Mouse (Mus musculus) kidney, embryonic 15.5 days (tissue): ENCODE measurements around the gene Ddx31. TPM values are rescaled to one million over a fixed set of nuclear protein-coding genes. Genes with fewer than 3 reads are reported as not detected.
A peak's percentile ranks its signal among the peaks of the same experiment; 100 is the strongest.

Source experiments
- ATAC-seq: fragments of 200-750 bp; cut with Nextera tagmentation; replicated peaks from 2 replicates; pipeline ENCODE4 v1.8.0; 2017; ENCODE audit warnings: moderate TSS enrichment; ENCODE audit not compliant: low FRiP score
- H3K27ac ChIP-seq: fragments of 300-500 bp; sonication (generic); 2 replicates; pipeline ENCODE4 v1.5.1; 2015; ENCODE audit warnings: mild to moderate bottlenecking, inconsistent platforms
- H3K27me3 ChIP-seq: fragments of 300-500 bp; sonication (generic); 2 replicates; pipeline ENCODE4 v1.6.1; 2015; ENCODE audit warnings: inconsistent platforms
- H3K36me3 ChIP-seq: fragments of 300-500 bp; sonication (generic); 2 replicates; pipeline ENCODE4 v1.6.1; 2015; ENCODE audit warnings: inconsistent platforms
- H3K4me1 ChIP-seq: fragments of 300-500 bp; sonication (generic); 2 replicates; pipeline ENCODE4 v1.6.1; 2015; ENCODE audit warnings: inconsistent platforms
- H3K4me2 ChIP-seq: fragments of 300-500 bp; sonication (generic); 2 replicates; pipeline ENCODE4 v1.6.1; 2015; ENCODE audit warnings: moderate library complexity, mild to moderate bottlenecking, inconsistent platforms
- H3K4me3 ChIP-seq: fragments of 300-500 bp; sonication (generic); replicated peaks from 2 replicates; pipeline ENCODE4 v1.5.1; 2015; ENCODE audit warnings: mild to moderate bottlenecking, inconsistent platforms
- H3K9ac ChIP-seq: fragments of 300-500 bp; sonication (generic); 2 replicates; pipeline ENCODE4 v1.6.1; 2015; ENCODE audit warnings: mild to moderate bottlenecking, inconsistent platforms
- H3K9me3 ChIP-seq: fragments of 300-500 bp; sonication (generic); replicated peaks from 2 replicates; pipeline ENCODE4 v1.6.1; 2016; ENCODE audit warnings: inconsistent platforms
- WGBS: fragments of 180-500 bp; shearing (Covaris S2); methylation state at CpG from one replicate; pipeline ENCODE4 v1.1.7; 2015; ENCODE audit warnings: mixed read lengths; 5-methylcytosine and 5-hydroxymethylcytosine counted together
- polyA plus RNA-seq: library from polyadenylated mRNA; unstranded; fragments of >200 nt; fragmentation: Nextera tagmentation; extraction: Ambion mirVana; gene quantifications from 2 replicates; pipeline ENCODE4 v1.2.1, GENCODE M21; 2015

Gene Ddx31
- polyA plus RNA-seq, 1 experiment from 2014 or later: 15.6 TPM

GRCm38 (mm10) chr2:28829265-28829664 is 10.9 kb upstream of the Ddx31 start:
- no peaks in the 10 kb centered on the region for H3K9me3 ChIP-seq
- H3K4me3 ChIP-seq: no peak overlapping the region
- H3K9ac ChIP-seq: no peak overlapping the region
- no peaks in the 10 kb centered on the region for H3K27me3 ChIP-seq
- H3K36me3 ChIP-seq: peaks cover 99% of the 10 kb centered on the region
- no peak overlapping the region for H3K4me2 ChIP-seq
- 41% methylated on average over 4 of the region's 4 CpGs for WGBS
- no peak overlapping the region for H3K27ac ChIP-seq
- ATAC-seq: no peak
- no peaks in the 10 kb centered on the region for H3K4me1 ChIP-seq

- H3K27ac ChIP-seq: peak overlapping the region; percentile 82
- no peak; the same call in 1 of the 2 replicates for ATAC-seq
- peaks cover 30% of the 10 kb centered on the region for H3K4me1 ChIP-seq
- H3K9me3 ChIP-seq: no peaks in the 10 kb centered on the region
- no peaks in the 10 kb centered on the region for H3K27me3 ChIP-seq
- H3K4me2 ChIP-seq: peak overlapping the region; percentile 4; the same call in 1 of the 2 replicates
- H3K9ac ChIP-seq: no peak overlapping the region
- H3K4me3 ChIP-seq: no peak overlapping the region
- WGBS: 41% methylated on average over 3 of the region's 3 CpGs
- peaks cover 40% of the 10 kb centered on the region for H3K36me3 ChIP-seq
Measured at GRCm38 (mm10) chr2:28836181-28836940, 3.8 kb upstream of the Ddx31 start.

DNA sequence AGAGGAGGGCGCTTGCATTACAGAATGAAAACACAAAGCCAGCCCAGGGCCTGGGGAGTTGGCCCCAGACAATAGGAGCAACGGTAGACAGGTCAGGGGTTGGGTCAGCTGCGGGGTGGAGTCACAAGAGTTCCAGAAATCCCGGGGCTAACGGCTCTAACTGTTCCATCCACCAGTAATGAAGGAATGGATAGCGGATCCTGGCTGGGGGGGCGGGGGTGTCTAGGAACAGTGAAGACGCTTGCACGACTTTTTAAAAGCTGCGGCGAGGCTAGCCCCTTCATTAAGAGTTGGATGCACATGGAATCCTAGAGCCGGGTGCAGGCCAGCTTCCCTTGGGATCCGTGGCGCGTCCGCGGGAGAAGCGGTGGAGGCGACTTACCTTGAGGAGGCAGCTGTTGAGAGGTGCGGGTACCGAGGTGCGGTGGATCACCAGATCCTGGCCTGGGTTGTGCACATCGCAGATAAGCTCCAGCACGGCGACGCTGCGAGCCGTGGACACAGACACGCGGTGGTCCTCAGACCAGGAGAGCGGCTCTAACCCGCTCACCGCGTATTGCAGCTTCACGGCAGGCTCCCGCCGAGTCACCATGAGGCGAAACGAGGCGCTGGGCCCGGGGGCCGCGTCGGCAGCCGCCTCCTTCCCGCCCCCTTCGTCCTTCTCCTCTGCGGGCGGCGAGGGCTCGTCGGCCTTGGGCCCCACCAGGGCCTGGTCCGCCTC is 545 bp upstream of the Ddx31 start:
- peaks cover 10% of the 10 kb centered on the region for H3K36me3 ChIP-seq

GRCm38 (mm10) chr2:28842042-28842441 is 1.8 kb downstream of the Ddx31 start:
- WGBS: 72% methylated on average over 3 of the region's 3 CpGs
- no peaks in the 10 kb centered on the region for H3K27me3 ChIP-seq
- H3K27ac ChIP-seq: no peak overlapping the region
- H3K9me3 ChIP-seq: no peaks in the 10 kb centered on the region
- no peak overlapping the region for H3K9ac ChIP-seq
- peak overlapping the region; percentile 100; the same call in 1 of the 2 replicates for H3K4me3 ChIP-seq
- peaks cover 27% of the 10 kb centered on the region for H3K36me3 ChIP-seq
- peaks cover 31% of the 10 kb centered on the region for H3K4me1 ChIP-seq
- peak overlapping the region; percentile 76 for H3K4me2 ChIP-seq
- no peak for ATAC-seq

More for the DNA sequence above, 545 bp upstream of the Ddx31 start:
- ATAC-seq: peak; percentile 44
- WGBS: under 1% methylated on average over 53 of the region's 53 CpGs
- Histone ChIP-seq H3K27ac (peak overlapping the region; percentile 96), H3K9ac (peak overlapping the region; percentile 84), H3K4me2 (peak overlapping the region; percentile 76), H3K4me1 (peaks cover 40% of the 10 kb centered on the region), H3K4me3 (peak overlapping the region; percentile 100), H3K9me3 (no peaks in the 10 kb centered on the region), H3K27me3 (no peaks in the 10 kb centered on the region)

DNA sequence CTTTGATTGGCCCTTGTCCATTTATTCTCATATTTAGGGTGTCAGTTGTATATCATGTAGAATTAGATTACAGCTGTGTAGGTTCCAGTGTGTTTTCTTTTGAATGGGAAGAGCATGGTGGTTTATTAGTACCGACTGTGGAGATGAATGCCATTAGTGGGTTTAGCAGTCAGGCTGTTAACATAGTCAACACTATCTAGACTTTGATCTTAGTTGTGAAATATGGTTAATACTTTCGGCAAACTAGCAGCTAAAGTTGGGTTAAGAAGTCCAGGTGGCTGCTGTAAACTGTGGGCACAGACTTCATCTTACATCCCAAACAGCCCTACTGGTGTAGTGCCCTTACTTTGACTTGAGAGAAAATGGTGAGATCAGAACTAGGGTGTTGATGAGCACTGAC is 8.7 kb downstream of the Ddx31 start:
- Histone ChIP-seq H3K4me3 (no peak overlapping the region), H3K4me1 (no peaks in the 10 kb centered on the region), H3K9me3 (no peaks in the 10 kb centered on the region), H3K4me2 (no peak overlapping the region), H3K27me3 (no peaks in the 10 kb centered on the region), H3K27ac (no peak overlapping the region), H3K9ac (no peak overlapping the region), H3K36me3 (peaks cover 85% of the 10 kb centered on the region)
- no peak for ATAC-seq
- 88% methylated on average over 2 of the region's 2 CpGs for WGBS

DNA sequence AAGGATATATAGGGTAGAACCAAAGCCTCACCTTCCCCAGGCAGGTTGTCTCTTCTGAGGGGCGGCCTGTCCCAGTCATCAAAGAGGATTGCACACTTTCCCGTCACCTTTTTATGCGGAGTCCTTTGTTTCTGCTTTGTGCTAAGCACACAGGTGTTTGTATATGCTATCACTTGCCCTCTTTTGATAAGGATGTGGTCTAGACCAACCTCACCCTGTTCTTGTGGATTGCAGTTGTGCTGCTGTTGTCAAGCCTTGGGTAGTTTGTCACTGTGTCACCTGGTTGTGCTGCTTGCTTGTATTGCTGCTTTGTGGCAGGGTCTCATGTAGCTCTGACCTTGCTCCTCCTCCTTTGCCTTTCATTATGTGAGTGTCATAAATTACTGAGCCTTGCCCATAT is 12.4 kb downstream of the Ddx31 start:
- Histone ChIP-seq H3K4me3 (no peak overlapping the region), H3K9ac (no peak overlapping the region), H3K27ac (no peak overlapping the region), H3K9me3 (no peaks in the 10 kb centered on the region), H3K4me2 (no peak overlapping the region), H3K36me3 (peaks cover 82% of the 10 kb centered on the region), H3K4me1 (no peaks in the 10 kb centered on the region), H3K27me3 (no peaks in the 10 kb centered on the region)
- ATAC-seq: no peak
- 94% methylated on average over 3 of the region's 3 CpGs for WGBS

DNA sequence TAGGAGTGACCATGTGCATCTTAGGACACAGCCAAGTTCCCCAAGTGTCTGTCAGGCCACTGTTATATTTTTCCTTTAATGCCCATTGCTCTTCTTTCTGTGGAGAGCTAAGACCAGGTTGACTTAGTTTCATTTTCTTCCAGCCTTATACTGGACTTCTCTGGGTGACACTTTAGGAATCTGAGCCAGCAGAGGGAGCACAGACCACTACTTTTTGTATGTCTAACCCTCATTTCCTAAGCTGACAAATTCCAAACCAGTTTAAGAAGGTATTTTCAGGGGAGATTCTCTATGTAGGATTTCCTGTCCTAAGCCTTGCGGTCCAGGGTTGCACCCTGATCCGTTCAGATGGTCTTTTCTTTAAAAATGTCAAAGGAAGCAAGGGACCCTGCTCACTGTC is 15.6 kb downstream of the Ddx31 start:
- peaks cover 82% of the 10 kb centered on the region for H3K36me3 ChIP-seq
- no peak for ATAC-seq
- WGBS: 90% methylated on average over 2 of the region's 2 CpGs

GRCm38 (mm10) chr2:28859303-28859702 is 19.1 kb downstream of the Ddx31 start:
- H3K4me2 ChIP-seq: no peak overlapping the region
- no peak overlapping the region for H3K9ac ChIP-seq
- H3K4me3 ChIP-seq: no peak overlapping the region
- H3K36me3 ChIP-seq: peaks cover 94% of the 10 kb centered on the region
- no peaks in the 10 kb centered on the region for H3K4me1 ChIP-seq
- no peak for ATAC-seq
- WGBS: 92% methylated on average over 4 of the region's 4 CpGs
- H3K27me3 ChIP-seq: no peaks in the 10 kb centered on the region
- no peak overlapping the region for H3K27ac ChIP-seq
- no peaks in the 10 kb centered on the region for H3K9me3 ChIP-seq

More for the DNA sequence above, 15.6 kb downstream of the Ddx31 start:
- no peak overlapping the region for H3K27ac ChIP-seq
- H3K4me1 ChIP-seq: no peaks in the 10 kb centered on the region
- no peak overlapping the region for H3K9ac ChIP-seq
- no peak overlapping the region for H3K4me2 ChIP-seq
- no peaks in the 10 kb centered on the region for H3K9me3 ChIP-seq
- H3K4me3 ChIP-seq: no peak overlapping the region
- H3K27me3 ChIP-seq: no peaks in the 10 kb centered on the region

DNA sequence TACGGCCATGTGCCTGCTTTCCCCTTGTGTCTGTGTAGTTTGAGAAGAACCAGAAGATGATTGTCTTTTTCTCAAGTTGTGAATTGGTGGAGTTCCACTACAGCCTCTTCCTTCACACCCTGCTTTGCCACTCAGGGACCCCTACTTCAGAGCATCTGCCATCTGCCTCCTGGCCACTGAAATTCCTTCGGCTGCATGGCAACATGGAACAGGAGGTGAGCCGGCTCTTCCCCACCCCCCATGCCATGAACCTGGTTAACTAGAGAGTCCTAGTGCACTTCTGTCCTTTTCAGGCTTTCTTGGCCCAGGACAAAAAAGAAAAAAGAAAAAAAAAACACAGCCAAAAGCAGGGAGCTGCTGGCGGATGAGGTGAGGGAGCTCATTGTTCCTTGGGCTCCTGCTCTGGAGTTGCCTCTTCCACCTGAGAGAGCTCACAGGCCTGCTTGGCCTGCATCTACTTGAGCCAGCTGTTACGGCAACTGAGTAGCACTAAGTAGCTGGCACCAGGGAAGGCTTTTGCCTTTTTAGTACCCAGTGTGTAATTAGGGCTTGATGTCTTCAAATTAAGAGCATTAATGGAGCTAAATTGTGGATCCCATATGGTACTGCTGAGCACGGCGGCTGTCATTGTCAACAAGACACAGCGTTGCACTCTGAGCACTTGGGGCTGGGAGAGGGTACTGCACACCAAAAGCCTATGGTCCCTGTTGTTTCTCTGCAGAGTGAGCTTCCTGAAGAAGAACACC is 20.6 kb downstream of the Ddx31 start:
- no peak overlapping the region for H3K4me3 ChIP-seq
- H3K27ac ChIP-seq: no peak overlapping the region
- no peaks in the 10 kb centered on the region for H3K27me3 ChIP-seq
- peaks cover 98% of the 10 kb centered on the region for H3K36me3 ChIP-seq
- 95% methylated on average over 8 of the region's 8 CpGs for WGBS
- H3K9me3 ChIP-seq: no peaks in the 10 kb centered on the region
- H3K4me1 ChIP-seq: no peaks in the 10 kb centered on the region
- H3K4me2 ChIP-seq: no peak overlapping the region
- no peak overlapping the region for H3K9ac ChIP-seq
- no peak for ATAC-seq

DNA sequence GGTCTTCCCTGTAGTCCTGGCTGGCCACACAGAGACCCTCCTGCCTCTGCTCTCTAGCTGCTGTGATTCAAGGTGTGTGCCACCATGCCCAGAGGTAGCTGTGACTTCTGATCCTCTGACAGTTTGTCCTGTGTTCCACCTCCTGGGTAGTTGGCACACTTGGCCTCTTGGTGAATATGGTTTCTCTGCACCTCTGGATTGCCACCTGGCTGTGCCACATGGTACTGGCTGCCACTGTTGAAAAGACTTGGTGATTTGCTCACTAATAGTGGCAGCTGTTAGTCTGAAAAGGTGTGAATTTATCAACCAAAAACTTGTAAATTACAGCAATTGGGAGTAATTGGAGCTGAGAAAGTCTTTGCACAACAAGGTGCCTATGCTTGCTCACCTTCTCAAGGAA is 23.7 kb downstream of the Ddx31 start:
- Histone ChIP-seq H3K4me1 (no peaks in the 10 kb centered on the region), H3K4me3 (no peak overlapping the region), H3K27ac (no peak overlapping the region), H3K4me2 (no peak overlapping the region), H3K27me3 (no peaks in the 10 kb centered on the region), H3K36me3 (peaks cover 95% of the 10 kb centered on the region), H3K9me3 (no peaks in the 10 kb centered on the region), H3K9ac (no peak overlapping the region)
- no peak for ATAC-seq

GRCm38 (mm10) chr2:28867495-28867894 is 27.3 kb downstream of the Ddx31 start:
- no peak for ATAC-seq
- H3K9ac ChIP-seq: no peak overlapping the region
- H3K36me3 ChIP-seq: peaks cover 76% of the 10 kb centered on the region
- no peak overlapping the region for H3K4me2 ChIP-seq
- H3K4me3 ChIP-seq: no peak overlapping the region
- H3K27ac ChIP-seq: no peak overlapping the region
- no peaks in the 10 kb centered on the region for H3K9me3 ChIP-seq
- no peaks in the 10 kb centered on the region for H3K27me3 ChIP-seq
- WGBS: 52% methylated on average over 7 of the region's 7 CpGs
- H3K4me1 ChIP-seq: no peaks in the 10 kb centered on the region

- Histone ChIP-seq H3K9ac (no peak overlapping the region), H3K27ac (no peak overlapping the region), H3K4me3 (no peak overlapping the region), H3K4me1 (no peaks in the 10 kb centered on the region), H3K4me2 (no peak overlapping the region), H3K9me3 (no peaks in the 10 kb centered on the region), H3K36me3 (peaks cover 62% of the 10 kb centered on the region), H3K27me3 (no peaks in the 10 kb centered on the region)
- WGBS: 87% methylated on average over 11 of the region's 11 CpGs
- no peak for ATAC-seq
Measured at GRCm38 (mm10) chr2:28875554-28875953, 35.3 kb downstream of the Ddx31 start.
